Mouse (Mus musculus) lung, postnatal 25 days (tissue): ENCODE results near the gene Dennd5a.
"Not testable (repeated sequence)": the region's sequence is repeated elsewhere in the genome, so short reads cannot be mapped to it uniquely, and the experiment has no call there.

Source experiments
- DNase-seq: peaks from one replicate; pipeline ENCODE4 v3.0.0; 2022; ENCODE audit warnings: low spot score

The Dennd5a gene

DNA sequence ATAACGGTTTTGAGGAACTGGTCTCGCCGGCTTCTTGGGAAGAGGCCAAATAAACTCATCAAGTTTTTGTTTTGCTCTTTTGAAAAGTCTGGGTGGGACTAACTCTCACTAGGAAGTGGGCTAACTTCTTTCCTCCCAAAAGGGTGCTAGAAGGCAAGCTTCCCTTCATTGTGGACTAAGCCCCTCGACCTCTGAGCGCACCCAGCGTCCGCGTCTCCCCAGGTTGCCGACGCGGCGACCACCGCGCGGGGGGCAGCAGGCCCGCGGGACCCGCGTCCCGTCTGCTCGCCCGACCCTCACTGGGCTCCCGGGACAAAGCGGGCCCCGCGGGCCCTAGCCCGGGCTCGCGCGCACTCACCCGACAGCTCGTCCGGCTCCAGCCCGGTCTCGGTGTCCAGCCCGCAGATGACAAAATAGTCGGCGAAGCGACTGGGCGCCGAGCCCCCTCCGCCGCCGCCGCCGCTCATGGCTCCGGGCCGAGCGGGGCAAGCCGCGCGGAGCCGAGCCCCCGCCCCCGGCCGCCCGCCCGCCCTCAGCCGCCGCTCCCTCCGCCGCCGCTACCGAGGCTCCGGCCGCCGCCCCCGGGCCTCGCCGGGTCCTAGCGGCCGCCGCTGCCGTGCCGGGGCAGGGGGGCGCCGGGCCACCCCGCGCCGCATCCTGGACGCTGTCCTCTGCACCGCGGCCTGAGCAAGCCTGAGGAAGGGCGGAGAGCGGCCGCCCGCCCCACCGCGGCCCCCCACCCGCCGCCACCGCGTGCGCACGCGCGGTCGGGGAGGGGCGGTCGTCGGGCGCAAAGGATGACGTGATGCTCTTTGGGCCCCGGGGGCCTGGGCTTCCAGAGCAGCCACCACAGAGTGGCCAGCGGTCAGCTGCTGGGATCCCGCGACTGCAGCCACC lies at the start of gene Dennd5a:
Dennd5a (minus strand) TSS at position 755 of the 897 bp plus-strand sequence.
- peak; percentile 70 for DNase-seq

DNA sequence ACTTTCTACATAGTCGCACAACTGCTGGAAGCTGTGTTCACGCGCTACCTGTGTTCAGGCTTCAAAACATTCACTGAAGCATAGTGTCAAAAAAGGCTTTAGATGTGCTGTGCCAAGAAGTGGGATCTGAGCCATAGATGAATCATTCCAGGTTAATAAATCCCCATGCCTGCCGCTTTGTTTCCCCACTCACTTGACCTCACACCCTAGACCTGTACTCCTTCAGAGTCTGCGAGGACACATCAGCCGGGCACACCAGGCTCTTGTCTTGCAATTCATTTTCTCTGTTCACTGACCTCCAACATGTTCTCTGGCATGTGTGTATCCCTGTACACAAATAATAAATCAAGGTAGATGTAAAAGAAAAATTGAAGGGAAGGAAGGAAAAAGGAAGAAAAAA lies 48.8 kb upstream of the Dennd5a start:
- DNase-seq, result no peak

DNA sequence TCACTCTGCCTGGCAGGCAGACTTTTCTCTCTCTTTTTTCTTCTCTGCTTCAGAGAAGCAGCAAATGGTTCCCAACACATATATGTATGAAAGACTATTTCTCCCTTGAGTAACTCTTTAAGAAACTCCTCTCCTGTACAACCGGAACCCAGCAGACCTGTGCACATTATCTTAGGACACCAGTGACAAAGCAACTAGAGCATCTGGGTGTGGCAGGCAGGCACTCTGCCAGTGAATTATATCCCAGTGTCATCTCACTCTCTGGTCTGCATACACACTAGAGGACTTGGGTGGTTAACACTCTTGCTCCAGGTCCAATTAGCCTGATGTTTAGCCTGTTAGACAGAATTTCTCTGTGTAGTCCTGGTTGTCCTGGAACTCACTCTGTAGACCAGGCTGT lies 48.2 kb upstream of the Dennd5a start:
- DNase-seq, result no peak

GRCm38 (mm10) chr7:110006471-110007195 lies 46.4 kb upstream of the Dennd5a start:
- DNase-seq, result no peak

GRCm38 (mm10) chr7:110005976-110006375 lies 45.7 kb upstream of the Dennd5a start:
- DNase-seq, result no peak

DNA sequence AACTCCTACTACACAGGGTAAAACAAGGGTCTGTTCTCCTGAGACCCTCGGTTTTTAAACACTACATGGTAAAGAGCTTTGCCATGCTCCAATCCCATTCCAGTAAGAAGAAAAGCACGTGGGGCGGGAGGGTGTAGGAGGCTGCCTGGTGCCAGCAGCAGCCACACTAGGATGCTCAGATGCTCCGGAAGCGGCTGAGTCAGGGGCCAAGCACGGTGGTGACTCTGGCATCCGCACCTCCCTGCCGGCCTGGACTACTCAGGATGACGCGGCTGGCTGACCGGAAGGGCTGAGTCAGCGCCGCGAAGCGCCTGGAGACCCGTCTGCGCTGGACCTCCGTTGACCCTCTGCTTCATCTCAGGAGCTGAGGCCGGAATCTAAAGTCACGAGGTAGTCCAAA lies 42.7 kb upstream of the Dennd5a start:
- DNase-seq, result peak; percentile 42

DNA sequence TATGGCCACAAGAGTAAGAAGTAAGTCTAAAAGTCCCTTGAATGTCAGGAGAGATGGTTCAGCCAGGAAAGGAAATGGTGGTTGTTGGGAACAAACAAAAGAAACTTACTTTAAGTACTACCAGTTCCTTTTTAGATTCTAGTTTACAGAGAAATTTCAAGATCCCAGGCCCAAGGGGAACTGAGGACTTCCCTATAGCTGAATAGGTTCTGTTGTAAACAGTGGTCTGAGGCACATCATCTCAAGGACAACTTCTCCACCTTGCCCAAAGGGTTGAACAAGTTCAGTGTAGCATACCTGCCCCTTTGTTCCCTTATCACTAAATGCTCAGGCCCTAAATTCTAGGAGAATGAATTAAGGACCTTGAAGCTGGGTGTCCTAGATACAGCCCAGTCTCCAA lies 41.8 kb upstream of the Dennd5a start:
- DNase-seq, result no peak

GRCm38 (mm10) chr7:109998388-109998787 lies 38.1 kb upstream of the Dennd5a start:
- DNase-seq, result no peak

DNA sequence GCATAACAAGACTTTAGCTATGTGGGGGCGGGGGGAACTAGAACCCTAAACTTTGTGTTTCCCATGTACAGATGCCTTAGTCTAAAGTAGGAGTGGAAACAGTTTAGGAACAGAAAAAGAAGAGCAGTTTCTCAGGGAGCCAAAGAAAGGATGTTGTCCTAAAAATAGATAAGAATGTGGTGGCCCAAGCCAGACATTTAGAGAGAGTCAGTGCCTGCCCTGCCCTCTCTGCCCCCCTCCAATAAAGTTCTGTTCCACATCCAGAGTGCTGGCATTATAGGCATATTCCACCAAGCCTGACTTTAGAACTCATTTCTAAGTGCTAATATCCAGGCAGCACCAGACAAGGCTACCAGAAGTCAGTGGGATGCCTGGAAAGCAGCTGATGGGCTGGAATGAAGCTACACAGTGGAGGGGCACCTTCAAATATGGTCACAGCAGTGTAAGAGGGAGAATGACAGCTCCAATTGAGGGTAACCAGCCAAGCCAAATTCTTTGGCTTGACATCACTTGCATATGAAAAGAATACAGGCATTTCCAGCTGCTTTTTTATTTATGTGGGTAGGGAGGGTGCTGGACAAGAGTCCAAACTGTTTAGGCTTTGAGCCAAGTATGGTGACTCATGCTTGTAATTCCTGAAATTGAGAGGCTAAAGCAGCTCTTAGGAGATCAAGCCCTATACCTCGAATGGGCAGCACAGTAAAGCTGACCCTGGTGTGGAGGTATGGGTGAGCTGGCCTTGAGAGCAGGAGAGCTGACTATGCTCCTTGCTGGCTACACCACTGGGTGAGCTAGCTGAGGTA lies 33.1 kb upstream of the Dennd5a start:
- DNase-seq, result peak; percentile 68

DNA sequence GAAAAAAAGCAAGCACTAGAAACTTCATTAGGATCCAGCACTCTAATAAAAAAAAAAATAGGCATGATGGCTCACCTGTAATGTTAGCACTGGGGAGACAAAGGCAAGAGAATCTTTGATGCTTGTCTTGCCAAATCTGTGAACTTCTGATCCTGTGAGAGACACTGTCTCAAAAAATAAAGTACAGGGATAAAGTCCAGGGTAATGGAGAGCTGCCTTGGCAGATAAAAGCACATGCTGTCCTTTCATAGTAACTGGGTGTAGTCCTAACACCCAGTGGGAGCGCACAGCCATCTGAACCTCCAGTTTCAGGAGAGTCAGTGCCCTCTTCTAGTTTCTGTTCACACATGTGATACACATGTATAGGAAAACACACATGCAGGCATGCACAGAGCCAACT lies 31.0 kb upstream of the Dennd5a start:
- DNase-seq, result no peak

GRCm38 (mm10) chr7:109986775-109987174 lies 26.5 kb upstream of the Dennd5a start, which contains the start of gene Tmem41b:
Tmem41b (minus strand) TSS chr7:109986929.
- peak; percentile 34 for DNase-seq

DNA sequence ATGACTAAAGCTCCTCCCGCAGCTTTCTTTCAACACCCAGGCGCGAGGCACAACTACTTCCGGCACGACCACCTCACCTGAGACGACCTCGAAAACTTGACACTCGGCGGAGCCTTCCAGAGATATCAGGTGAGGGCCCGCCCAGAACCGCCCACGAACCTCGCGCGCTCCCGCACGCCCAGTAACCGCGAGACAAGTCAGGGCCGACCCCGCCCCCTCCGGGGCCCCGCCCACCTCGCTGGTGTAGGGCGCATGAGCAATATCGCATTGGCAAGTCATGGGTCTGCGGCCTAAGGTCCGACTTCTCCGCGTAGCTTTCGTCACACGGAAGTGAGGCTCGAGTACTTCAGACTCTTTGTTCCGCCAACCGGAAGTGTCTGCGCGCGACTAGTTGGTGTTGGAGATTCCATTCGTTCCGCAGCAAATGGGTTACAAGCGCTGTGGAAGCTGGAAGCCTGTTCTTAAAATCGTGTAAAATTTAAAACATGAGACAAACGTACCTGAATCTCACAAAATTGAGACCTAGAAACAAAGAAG lies 25.9 kb upstream of the Dennd5a start:
- peak; percentile 100 for DNase-seq

GRCm38 (mm10) chr7:109985661-109986132 lies 25.4 kb upstream of the Dennd5a start:
- DNase-seq, result no peak

GRCm38 (mm10) chr7:109984608-109985007 lies 24.3 kb upstream of the Dennd5a start:
- DNase-seq, result not testable (repeated sequence)

GRCm38 (mm10) chr7:109977131-109977530 lies 16.9 kb upstream of the Dennd5a start:
- not testable (repeated sequence) for DNase-seq

- DNase-seq, result no peak
Observed at GRCm38 (mm10) chr7:109975966-109976715, 15.9 kb upstream of the Dennd5a start.

- DNase-seq, result no peak
Observed at GRCm38 (mm10) chr7:109969542-109969941, 9.3 kb upstream of the Dennd5a start.

DNA sequence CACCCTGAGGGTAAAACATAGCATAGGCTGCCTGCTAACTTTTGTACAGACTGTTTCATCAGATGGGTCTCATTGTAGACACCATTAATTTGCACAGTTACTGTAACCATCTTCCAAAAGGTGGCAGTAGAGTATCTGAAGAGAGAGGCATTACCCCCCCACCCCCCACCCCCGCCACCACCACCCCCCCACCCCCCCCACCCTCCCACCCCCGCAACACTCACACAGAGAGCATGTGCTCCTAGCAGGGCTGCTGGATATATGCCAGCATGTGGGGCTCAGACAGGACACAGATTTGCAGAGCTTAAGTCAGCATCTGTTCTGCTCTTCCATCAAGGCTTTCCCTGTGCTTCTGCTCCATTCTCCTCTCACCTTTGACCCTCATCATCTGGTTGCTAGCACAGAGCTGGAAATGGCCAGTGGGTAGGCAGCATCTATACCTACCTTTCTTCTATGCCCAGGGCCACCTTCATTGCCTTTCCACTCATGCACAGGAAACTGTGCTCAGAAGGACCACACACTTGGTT lies 8.7 kb upstream of the Dennd5a start:
- no peak for DNase-seq

- peak; percentile 53 for DNase-seq
Observed at GRCm38 (mm10) chr7:109967805-109968579, 7.7 kb upstream of the Dennd5a start.

GRCm38 (mm10) chr7:109965658-109966057 lies 5.4 kb upstream of the Dennd5a start:
- DNase-seq, result no peak
